Mouse (Mus musculus) gastrocnemius, postnatal 36 days (tissue): ENCODE measurements at regions not wholly inside any gene's neighbourhood (a gene's known extent, or its start where the extent isn't known, plus 50 kb on each side); places are given as distances from the start of the nearest gene placed in this dataset.
A peak's percentile ranks its signal among the peaks of the same experiment; 100 is the strongest.
"Not testable (repeated sequence)": the region's sequence is repeated elsewhere in the genome, so short reads cannot be mapped to it uniquely, and the experiment has no call there.

Experiments used
- DNase-seq, 2 experiments: peaks; one replicate each; pipeline ENCODE4 v3.0.0; 2022
- intact Hi-C: fragments of 180-260 bp; cut with DNase I; formaldehyde crosslinking; loops from one replicate; pipeline ENCODE4 v1.15.1; 2025

DNA sequence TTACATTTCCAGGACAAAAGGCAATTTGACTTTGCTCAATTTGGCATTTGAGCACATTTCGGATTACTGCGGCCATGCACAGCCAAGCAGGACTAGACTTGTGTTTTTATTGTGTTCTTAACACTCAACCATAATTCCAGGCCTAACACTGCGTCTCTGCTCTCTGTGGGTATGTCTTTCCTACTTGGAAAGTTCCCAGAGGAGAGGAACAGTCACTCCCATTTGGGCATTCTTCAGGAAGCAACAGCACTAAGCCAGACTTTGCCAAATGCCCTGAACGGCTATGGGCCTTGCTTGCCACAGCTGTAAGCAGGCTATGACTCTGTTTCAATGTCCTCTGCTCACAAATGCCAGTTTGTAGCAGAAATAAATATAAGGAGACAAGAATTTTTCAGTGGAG, 56.5 kb upstream of the Pdk3 start:
- intact Hi-C loops = loop anchor here (10.0 kb wide), 1 partner anchor 94 kb away; no protein-coding TSS in a partner anchor
- DNase-seq = no peak

GRCm38 (mm10) chrX:93888966-93889365, 57.0 kb upstream of the Pdk3 start:
- intact Hi-C loops = loop anchor here (10.0 kb wide), 1 partner anchor 94 kb away; no protein-coding TSS in a partner anchor
- DNase-seq = no peak

DNA sequence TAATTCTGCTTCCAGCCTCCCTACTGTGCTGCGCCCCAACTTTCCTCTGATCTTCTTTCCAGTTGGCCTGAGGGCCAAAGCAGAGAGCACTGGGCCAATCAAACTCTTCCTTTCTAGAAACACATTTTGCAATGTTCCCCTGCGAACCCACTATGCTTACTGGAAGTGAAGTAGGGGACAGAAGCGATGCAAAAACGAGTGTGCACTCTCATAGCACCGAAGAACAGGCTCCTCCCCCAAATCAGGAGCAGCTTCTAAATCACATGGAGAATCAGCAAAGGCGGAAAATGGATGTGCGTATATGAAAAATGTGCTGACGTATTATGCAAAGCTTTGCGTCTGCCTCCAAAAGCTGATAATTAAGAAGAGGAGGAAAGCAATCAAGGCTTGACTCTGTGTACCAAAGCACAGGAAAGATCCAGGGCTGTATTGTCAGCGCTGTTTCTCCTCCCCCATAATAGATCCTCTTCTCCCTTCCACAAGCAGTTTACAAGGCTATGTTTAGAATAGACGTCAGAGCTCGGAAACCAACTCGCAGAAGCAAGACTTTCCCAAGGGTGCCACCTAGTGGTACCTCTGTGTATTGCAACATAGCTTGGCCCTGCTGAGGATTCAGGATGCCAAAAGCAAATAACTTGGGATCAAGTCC, 57.5 kb upstream of the Pdk3 start:
- peak; percentile 45 to 63 for DNase-seq
- intact Hi-C loops = loop anchor here (10.0 kb wide), 2 partner anchors 95 to 605 kb away; partner anchors contain the start of gene Arx

GRCm38 (mm10) chrX:93896838-93897820, 65.1 kb upstream of the Pdk3 start:
- intact Hi-C loops = loop anchor here (10.0 kb wide), 1 partner anchor 612 kb away; the partner anchor contains the start of gene Arx
- DNase-seq = no peak

DNA sequence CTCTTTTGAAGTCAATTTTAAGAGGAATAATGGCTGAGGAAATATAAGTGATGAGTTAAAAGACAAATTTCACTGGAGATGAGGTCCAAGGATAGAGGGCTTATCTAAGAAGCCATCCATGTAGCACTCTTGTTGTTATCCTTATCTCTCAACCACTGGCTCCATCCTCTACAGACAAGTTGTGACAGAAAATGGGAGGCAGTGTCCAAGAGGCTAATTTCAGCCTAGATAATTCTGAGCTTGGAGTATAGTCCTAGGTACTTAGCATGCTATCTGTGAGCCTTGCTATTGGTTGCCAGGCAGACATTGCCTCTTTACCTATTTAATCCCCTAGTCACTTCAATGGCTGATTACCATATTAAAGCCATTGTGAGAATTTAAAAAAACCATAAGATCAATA, 65.2 kb upstream of the AU015836 start:
- no peak for DNase-seq
- intact Hi-C loops = no loop called here

DNA sequence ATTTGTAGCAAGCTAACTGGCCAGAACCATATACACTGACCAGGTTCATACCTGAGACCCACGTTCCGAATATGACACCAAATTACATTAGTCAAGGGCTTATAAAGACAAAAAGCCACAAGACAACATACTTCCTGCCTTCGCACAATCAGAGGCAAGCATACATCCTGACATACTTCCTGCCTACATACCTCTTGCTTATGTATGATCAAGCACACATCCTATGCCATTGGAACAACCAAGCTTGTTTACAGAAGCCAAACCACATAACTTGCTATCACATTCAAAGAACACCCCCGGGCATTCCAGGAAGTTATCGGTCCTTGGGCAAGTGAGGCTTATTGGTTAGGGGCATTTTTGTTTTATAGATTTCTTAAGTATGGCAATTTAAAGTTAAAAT, 62.9 kb upstream of the AU015836 start:
- no peak for DNase-seq

DNA sequence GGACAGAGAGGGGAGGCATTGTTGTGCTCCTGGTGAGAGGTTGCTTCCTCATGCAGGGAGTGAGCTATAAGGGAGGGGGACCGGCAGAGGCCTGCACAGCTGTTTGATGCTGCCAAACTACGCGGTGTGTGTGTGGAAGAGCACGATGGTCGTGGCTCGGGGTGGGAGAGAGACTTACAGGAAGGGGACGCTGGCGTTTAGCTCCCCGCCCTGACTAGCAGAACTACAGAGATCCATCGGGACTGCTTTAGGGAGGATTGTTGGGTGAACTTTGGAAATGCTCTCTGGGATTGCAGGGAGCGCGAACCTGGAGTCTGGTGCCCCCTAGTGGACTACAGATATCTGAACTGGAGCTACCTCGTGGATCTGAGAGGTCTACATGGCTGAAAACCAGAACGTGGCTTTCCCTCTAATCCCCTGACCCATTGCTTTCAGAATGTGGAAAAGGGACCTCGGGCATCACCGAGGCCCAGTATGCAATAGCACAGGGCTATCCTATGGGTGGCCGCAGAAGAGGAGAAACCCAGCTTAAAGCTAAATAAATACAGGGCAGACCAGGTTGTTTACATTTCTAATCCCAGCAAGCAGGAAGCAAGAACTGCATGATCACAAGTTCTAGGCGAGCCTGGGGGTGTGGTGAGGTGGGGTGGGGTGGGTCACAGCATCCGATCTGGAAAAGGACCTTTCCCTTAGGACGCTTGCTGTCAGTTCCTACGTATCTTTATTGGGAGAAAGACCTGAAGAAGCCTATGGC, 57.2 kb upstream of the AU015836 start:
- DNase-seq = peak; percentile 24 to 29
- intact Hi-C loops = no loop called here

More for the DNA sequence above, 62.9 kb upstream of the AU015836 start:
- intact Hi-C loops = no loop called here

DNA sequence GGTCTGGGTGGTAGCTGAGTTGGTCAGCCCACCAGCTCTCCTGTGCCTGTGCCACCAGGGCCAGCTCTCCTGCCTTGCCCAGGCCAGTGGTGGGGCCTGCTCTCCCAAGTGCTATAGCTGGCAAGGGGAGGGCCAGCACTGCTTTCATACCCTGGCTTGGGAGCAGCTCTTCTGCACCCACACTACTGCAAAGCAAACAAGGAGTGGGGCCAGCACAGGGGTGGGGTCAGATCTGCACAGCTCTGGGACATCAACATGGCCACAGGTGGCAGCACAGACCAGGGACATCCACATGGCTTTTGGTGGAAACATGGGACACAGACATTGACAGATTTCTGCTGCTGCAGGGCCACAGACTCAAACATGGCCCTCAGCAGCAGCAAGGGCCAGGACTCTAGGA, 52.9 kb upstream of the AU015836 start:
- no peak for DNase-seq
- intact Hi-C loops = no loop called here

DNA sequence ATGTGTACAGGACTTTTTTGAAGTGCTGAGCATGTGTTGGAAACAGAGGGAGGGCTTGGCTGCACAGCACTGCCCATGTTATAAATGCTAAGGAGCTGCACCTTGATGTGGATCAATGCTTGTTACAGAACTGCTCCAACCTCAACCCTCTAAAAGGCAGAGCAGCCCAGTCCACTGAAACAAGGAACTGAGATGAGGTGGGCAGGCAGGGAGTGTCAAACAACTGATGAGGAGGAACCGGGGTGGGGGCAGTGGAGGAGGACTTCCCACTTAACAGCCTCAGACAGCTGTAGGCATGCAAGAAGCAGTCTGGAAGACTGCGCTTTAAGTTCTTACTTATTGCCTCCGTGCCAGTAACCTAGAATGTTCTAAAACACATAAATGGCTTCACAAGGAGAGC, 51.1 kb upstream of the AU015836 start:
- DNase-seq = not testable (repeated sequence)

More for the DNA sequence above, 51.1 kb upstream of the AU015836 start:
- intact Hi-C loops = not testable (repeated sequence)
